Mouse (Mus musculus) forebrain, embryonic 11.5 days (tissue): ENCODE results near the gene Nme6. TPM values are rescaled to one million over a fixed set of nuclear protein-coding genes. Genes with fewer than 3 reads are reported as not detected.

Source experiments
- ATAC-seq: fragments of 200-750 bp; cut with Nextera tagmentation; replicated peaks from 2 replicates; pipeline ENCODE4 v1.8.0; 2017; ENCODE audit warnings: moderate TSS enrichment; ENCODE audit not compliant: low FRiP score
- DNase-seq: peaks from one replicate; pipeline ENCODE4 v3.0.0-alpha.2; 2017; ENCODE audit warnings: low spot score
- H3K27ac ChIP-seq: fragments of 300-500 bp; sonication (generic); 2 replicates; pipeline ENCODE4 v1.5.1; 2014; ENCODE audit warnings: low read depth, low read length
- H3K27me3 ChIP-seq: fragments of 300-500 bp; sonication (generic); 2 replicates; pipeline ENCODE4 v1.6.1; 2014; ENCODE audit warnings: mild to moderate bottlenecking, low read length, mixed read lengths; ENCODE audit not compliant: control insufficient read depth, insufficient read depth
- H3K36me3 ChIP-seq: fragments of 300-500 bp; sonication (generic); 2 replicates; pipeline ENCODE4 v1.6.1; 2014; ENCODE audit warnings: mild to moderate bottlenecking, low read length, moderate library complexity, mixed read lengths; ENCODE audit not compliant: control insufficient read depth, insufficient read depth
- H3K4me1 ChIP-seq: fragments of 300-500 bp; sonication (generic); replicated peaks from 2 replicates; pipeline ENCODE4 v1.6.1; 2014; ENCODE audit warnings: low read length, mixed read lengths; ENCODE audit not compliant: control insufficient read depth, insufficient read depth
- H3K4me2 ChIP-seq: fragments of 300-500 bp; sonication (generic); 2 replicates; pipeline ENCODE4 v1.6.1; 2014; ENCODE audit warnings: low read depth, mild to moderate bottlenecking, low read length, moderate library complexity, mixed read lengths; ENCODE audit not compliant: severe bottlenecking
- H3K4me3 ChIP-seq: fragments of 300-500 bp; sonication (generic); 2 replicates; pipeline ENCODE4 v1.5.1; 2014; ENCODE audit warnings: low read depth, low read length
- H3K9ac ChIP-seq: fragments of 300-500 bp; sonication (generic); 2 replicates; pipeline ENCODE4 v1.6.1; 2014; ENCODE audit warnings: low read length
- H3K9me3 ChIP-seq: fragments of 300-500 bp; sonication (generic); 2 replicates; pipeline ENCODE4 v1.6.1; 2016; ENCODE audit warnings: low read length, mixed read lengths; ENCODE audit not compliant: control insufficient read depth
- WGBS: fragments of 180-500 bp; shearing (Covaris S2); extraction: QIAGEN DNeasy Blood & Tissue Kit; methylation state at CpG from one replicate; pipeline ENCODE4 v1.1.7; 2014; 5-methylcytosine and 5-hydroxymethylcytosine counted together
- polyA plus RNA-seq: library from polyadenylated mRNA; unstranded; fragments of >200 nt; fragmentation: Nextera tagmentation; extraction: Ambion mirVana; gene quantifications from 2 replicates; pipeline ENCODE4 v1.2.1, GENCODE M21; 2014

The Nme6 gene
- polyA plus RNA-seq, 1 experiment from 2014 or later = 98.6 TPM

- ATAC-seq = no peak
- no peaks in the 10 kb centered on the region for H3K4me1 ChIP-seq
- no peaks in the 10 kb centered on the region for H3K9me3 ChIP-seq
- no peak for DNase-seq
- 80% methylated on average over 1 of the region's 1 CpGs for WGBS
- no peaks in the 10 kb centered on the region for H3K36me3 ChIP-seq
- no peak within 1 kb of the TSS for H3K4me3 ChIP-seq
- no peak within 1 kb of the TSS for H3K4me2 ChIP-seq
- no peak within 1 kb of the TSS for H3K27ac ChIP-seq
- no peak within 1 kb of the TSS for H3K9ac ChIP-seq
- no peaks in the 10 kb centered on the region for H3K27me3 ChIP-seq
Measured at GRCm38 (mm10) chr9:109811980-109812379, 20.6 kb upstream of the Nme6 start, which contains the start of gene Spink8. Gene Spink8 (plus strand): TSS chr9:109812280.

GRCm38 (mm10) chr9:109813424-109813823 lies 19.1 kb upstream of the Nme6 start:
- ATAC-seq (no peak), DNase-seq (no peak)
- 56% methylated on average over 7 of the region's 7 CpGs for WGBS
- Histone ChIP-seq H3K9me3 (no peaks in the 10 kb centered on the region), H3K4me3 (no peak overlapping the region), H3K27ac (no peak overlapping the region), H3K27me3 (no peaks in the 10 kb centered on the region), H3K9ac (no peak overlapping the region), H3K36me3 (no peaks in the 10 kb centered on the region), H3K4me2 (no peak overlapping the region), H3K4me1 (no peaks in the 10 kb centered on the region)

DNA sequence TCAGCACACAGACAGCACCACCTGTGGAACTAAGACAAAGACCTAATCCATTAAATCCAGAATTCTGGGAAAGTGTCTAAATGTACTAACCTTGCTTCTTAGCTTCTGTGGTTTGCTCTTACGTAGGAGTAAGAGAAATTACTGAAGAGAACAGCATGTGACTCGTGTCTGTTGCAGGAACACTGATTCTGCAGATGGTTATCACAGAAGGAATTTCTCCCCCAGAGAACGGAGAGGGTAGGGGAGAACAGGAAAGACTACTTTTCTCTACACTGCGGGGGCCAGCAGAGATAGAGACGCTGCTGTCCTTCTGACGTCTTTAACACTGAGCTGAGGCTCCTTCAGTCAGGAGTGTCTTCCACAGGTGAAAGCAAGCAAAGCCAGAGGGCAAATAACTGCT lies 16.2 kb upstream of the Nme6 start:
- no peak overlapping the region for H3K4me3 ChIP-seq
- H3K27me3 ChIP-seq = no peaks in the 10 kb centered on the region
- WGBS = 64% methylated on average over 6 of the region's 6 CpGs
- H3K4me2 ChIP-seq = no peak overlapping the region
- no peaks in the 10 kb centered on the region for H3K4me1 ChIP-seq
- DNase-seq (no peak), ATAC-seq (no peak)
- no peaks in the 10 kb centered on the region for H3K9me3 ChIP-seq
- H3K9ac ChIP-seq = no peak overlapping the region
- no peaks in the 10 kb centered on the region for H3K36me3 ChIP-seq
- H3K27ac ChIP-seq = no peak overlapping the region

GRCm38 (mm10) chr9:109825739-109826138 lies 6.8 kb upstream of the Nme6 start:
- no peaks in the 10 kb centered on the region for H3K27me3 ChIP-seq
- H3K36me3 ChIP-seq = no peaks in the 10 kb centered on the region
- no peak overlapping the region for H3K9ac ChIP-seq
- H3K27ac ChIP-seq = no peak overlapping the region
- no peak overlapping the region for H3K4me2 ChIP-seq
- no peaks in the 10 kb centered on the region for H3K4me1 ChIP-seq
- no peak for DNase-seq
- WGBS = 71% methylated on average over 4 of the region's 4 CpGs
- no peak for ATAC-seq
- no peaks in the 10 kb centered on the region for H3K9me3 ChIP-seq
- H3K4me3 ChIP-seq = no peak overlapping the region

GRCm38 (mm10) chr9:109826181-109826580 lies 6.4 kb upstream of the Nme6 start:
- no peak overlapping the region for H3K9ac ChIP-seq
- 83% methylated on average over 5 of the region's 5 CpGs for WGBS
- no peak overlapping the region for H3K4me2 ChIP-seq
- no peaks in the 10 kb centered on the region for H3K27me3 ChIP-seq
- no peaks in the 10 kb centered on the region for H3K36me3 ChIP-seq
- no peaks in the 10 kb centered on the region for H3K9me3 ChIP-seq
- no peak overlapping the region for H3K27ac ChIP-seq
- no peak for DNase-seq
- ATAC-seq = no peak
- H3K4me1 ChIP-seq = no peaks in the 10 kb centered on the region
- H3K4me3 ChIP-seq = no peak overlapping the region

- ATAC-seq (peak; percentile 59), DNase-seq (no peak)
- 15% methylated on average over 6 of the region's 6 CpGs for WGBS
- Histone ChIP-seq H3K4me1 (0 out of 2 replicates have a peak, but pooled peaks cover 3% of the 10 kb centered on the region), H3K27me3 (no peaks in the 10 kb centered on the region), H3K9me3 (no peaks in the 10 kb centered on the region), H3K36me3 (peaks cover 3% of the 10 kb centered on the region; the same call in 1 of the 2 replicates), H3K4me3 (peak overlapping the region; percentile 57), H3K27ac (no peak overlapping the region), H3K4me2 (peak overlapping the region; percentile 73), H3K9ac (peak overlapping the region; percentile 79)
Measured at GRCm38 (mm10) chr9:109833088-109833412, 501 bp downstream of the Nme6 start.

DNA sequence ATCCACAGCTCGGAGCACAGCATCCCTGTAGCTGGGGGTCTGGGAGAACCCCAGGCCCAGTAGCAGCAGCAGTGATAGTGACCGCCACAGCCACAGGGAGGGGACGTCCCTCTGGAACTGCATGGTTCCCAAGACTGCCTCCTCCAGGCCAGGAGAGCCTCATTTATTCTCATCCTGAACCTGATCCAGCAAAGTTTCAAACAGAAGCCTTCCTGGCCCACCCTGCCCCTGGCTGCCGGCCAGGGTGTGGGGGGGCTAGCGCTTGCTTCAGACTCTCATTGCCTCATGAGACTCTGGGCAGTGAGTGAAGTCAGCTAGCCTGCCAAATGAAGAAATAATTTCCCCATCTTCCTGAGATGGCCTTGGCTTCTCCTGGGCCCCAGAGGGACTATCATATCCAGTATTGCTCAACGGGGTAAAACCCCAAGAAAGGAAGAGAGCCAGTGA lies 16.8 kb downstream of the Nme6 start, which contains the start of gene Camp:
TSS of gene Camp (minus strand) at position 306 of the 447 bp plus-strand sequence.
- H3K9ac ChIP-seq = no peak within 1 kb of the TSS
- H3K4me3 ChIP-seq = no peak within 1 kb of the TSS
- no peak for DNase-seq
- ATAC-seq = no peak
- no peaks in the 10 kb centered on the region for H3K9me3 ChIP-seq
- H3K4me1 ChIP-seq = no peaks in the 10 kb centered on the region
- H3K36me3 ChIP-seq = no peaks in the 10 kb centered on the region
- 84% methylated on average over 6 of the region's 6 CpGs for WGBS
- no peak within 1 kb of the TSS for H3K27ac ChIP-seq
- H3K27me3 ChIP-seq = no peaks in the 10 kb centered on the region
- H3K4me2 ChIP-seq = no peak within 1 kb of the TSS

GRCm38 (mm10) chr9:109850099-109850498 lies 17.6 kb downstream of the Nme6 start:
- H3K4me3 ChIP-seq = no peak overlapping the region
- no peak overlapping the region for H3K9ac ChIP-seq
- H3K9me3 ChIP-seq = no peaks in the 10 kb centered on the region
- no peaks in the 10 kb centered on the region for H3K4me1 ChIP-seq
- no peak overlapping the region for H3K4me2 ChIP-seq
- no peak for DNase-seq
- no peaks in the 10 kb centered on the region for H3K27me3 ChIP-seq
- WGBS = 89% methylated on average over 5 of the region's 5 CpGs
- ATAC-seq = no peak
- H3K36me3 ChIP-seq = no peaks in the 10 kb centered on the region
- H3K27ac ChIP-seq = no peak overlapping the region

GRCm38 (mm10) chr9:109854341-109854740 lies 21.8 kb downstream of the Nme6 start:
- H3K4me2 ChIP-seq = no peak overlapping the region
- no peaks in the 10 kb centered on the region for H3K36me3 ChIP-seq
- DNase-seq (no peak), ATAC-seq (no peak)
- no peak overlapping the region for H3K4me3 ChIP-seq
- no peaks in the 10 kb centered on the region for H3K9me3 ChIP-seq
- no peak overlapping the region for H3K9ac ChIP-seq
- H3K27me3 ChIP-seq = no peaks in the 10 kb centered on the region
- 77% methylated on average over 2 of the region's 2 CpGs for WGBS
- no peak overlapping the region for H3K27ac ChIP-seq
- H3K4me1 ChIP-seq = no peaks in the 10 kb centered on the region
